Mouse (Mus musculus) cortical plate, adult 2 months (tissue): ENCODE measurements around the gene Gba2.

ENCODE experiments used
- CTCF ChIP-seq: fragments of 200-500 bp; IDR thresholded peaks from 2 replicates; pipeline ENCODE4 v1.5.1; 2011; ENCODE audit warnings: mild to moderate bottlenecking, control low read depth, low read length; ENCODE audit not compliant: insufficient read depth; ENCODE audit errors: extremely low read depth
- POLR2A ChIP-seq: fragments of 200-500 bp; IDR thresholded peaks from 2 replicates; pipeline ENCODE4 v1.6.1; 2011; ENCODE audit warnings: mild to moderate bottlenecking, low read length, control low read depth; ENCODE audit not compliant: insufficient read depth; ENCODE audit errors: extremely low read depth

DNA sequence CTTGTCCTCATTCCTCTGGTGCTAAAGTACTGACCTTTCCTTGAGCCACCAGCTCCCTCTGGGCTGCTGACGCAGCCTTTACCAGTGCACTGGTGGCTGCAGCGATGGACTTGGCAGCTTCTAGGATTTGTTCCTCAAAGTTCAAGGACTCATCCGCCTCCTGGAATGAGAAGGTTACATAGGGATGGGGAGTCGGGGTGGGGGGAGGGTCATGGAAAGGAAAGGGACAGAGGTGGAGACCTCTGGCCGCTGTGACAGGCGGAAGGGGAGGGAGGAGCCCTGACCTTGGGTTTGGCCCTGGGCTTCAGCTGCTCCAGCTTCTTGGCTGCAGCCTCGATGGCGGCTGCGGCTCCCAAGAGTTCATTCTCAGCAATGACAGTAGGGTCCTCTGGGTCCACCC lies 45.4 kb downstream of the Gba2 start:
- TF ChIP-seq POLR2A (no peak), CTCF (no peak)
